Mouse (Mus musculus): ENCODE measurements at regions not wholly inside any gene's neighbourhood (a gene's known extent, or its start where the extent isn't known, plus 50 kb on each side); places are given as distances from the start of the nearest gene placed in this dataset.

- no peak for DNase-seq
- Histone ChIP-seq H3K36me3 (ENCODE audit: control insufficient read depth, insufficient read depth, low read length) (no peaks in the 10 kb centered on the region), H3K4me1 (replicated peaks; ENCODE audit: control insufficient read depth, insufficient read depth, low read length) (no peaks in the 10 kb centered on the region), H3K27ac (ENCODE audit: control insufficient read depth, insufficient read depth, low read length) (no peak overlapping the region), H3K4me3 (ENCODE audit: control insufficient read depth, insufficient read depth, low read length) (no peak overlapping the region), H3K27me3 (ENCODE audit: control insufficient read depth, insufficient read depth, low read length) (no peaks in the 10 kb centered on the region; the same call in 1 of the 2 replicates)
- TF ChIP-seq POLR2A (IDR thresholded peaks at IDR 0.05; ENCODE audit: control insufficient read depth, extremely low read depth, insufficient read depth, low read length, poor library complexity), result no peak
- 16% methylated on average over 3 of the region's 3 CpGs for WGBS
These were observed 60.5 kb upstream of the Pax2 start for GRCm38 (mm10) chr19:44695331-44695730.

GRCm38 (mm10) chr19:44696059-44696712 lies 59.7 kb upstream of the Pax2 start:
- 20% methylated on average over 8 of the region's 8 CpGs for WGBS
- TF ChIP-seq POLR2A (IDR thresholded peaks at IDR 0.05; ENCODE audit: control insufficient read depth, extremely low read depth, insufficient read depth, low read length, poor library complexity) (no peak), CTCF (IDR thresholded peaks at IDR 0.05; ENCODE audit: borderline replicate concordance, control insufficient read depth, extremely low read depth, insufficient read depth, low read length, poor library complexity) (no peak)
- Histone ChIP-seq H3K4me3 (ENCODE audit: control insufficient read depth, insufficient read depth, low read length) (no peak overlapping the region), H3K36me3 (ENCODE audit: control insufficient read depth, insufficient read depth, low read length) (no peaks in the 10 kb centered on the region), H3K27ac (ENCODE audit: control insufficient read depth, insufficient read depth, low read length) (no peak overlapping the region), H3K4me1 (replicated peaks; ENCODE audit: control insufficient read depth, insufficient read depth, low read length) (no peaks in the 10 kb centered on the region), H3K27me3 (ENCODE audit: control insufficient read depth, insufficient read depth, low read length) (no peaks in the 10 kb centered on the region; the same call in 1 of the 2 replicates)
- no peak for DNase-seq

- DNase-seq, result no peak
- Histone ChIP-seq H3K4me1 (replicated peaks; ENCODE audit: control insufficient read depth, insufficient read depth, low read length) (no peaks in the 10 kb centered on the region), H3K4me3 (ENCODE audit: control insufficient read depth, insufficient read depth, low read length) (no peak overlapping the region), H3K27ac (ENCODE audit: control insufficient read depth, insufficient read depth, low read length) (no peak overlapping the region), H3K27me3 (ENCODE audit: control insufficient read depth, insufficient read depth, low read length) (no peaks in the 10 kb centered on the region; the same call in 1 of the 2 replicates), H3K36me3 (ENCODE audit: control insufficient read depth, insufficient read depth, low read length) (no peaks in the 10 kb centered on the region)
- 59% methylated on average over 9 of the region's 9 CpGs for WGBS
- TF ChIP-seq POLR2A (IDR thresholded peaks at IDR 0.05; ENCODE audit: control insufficient read depth, extremely low read depth, insufficient read depth, low read length, poor library complexity) (no peak), CTCF (IDR thresholded peaks at IDR 0.05; ENCODE audit: borderline replicate concordance, control insufficient read depth, extremely low read depth, insufficient read depth, low read length, poor library complexity) (no peak)
These were observed 59.1 kb upstream of the Pax2 start for GRCm38 (mm10) chr19:44696773-44697172.

- H3K27ac ChIP-seq (ENCODE audit: control insufficient read depth, insufficient read depth, low read length), result no peak overlapping the region
- H3K4me1 ChIP-seq (replicated peaks; ENCODE audit: control insufficient read depth, insufficient read depth, low read length), result no peaks in the 10 kb centered on the region
- H3K36me3 ChIP-seq (ENCODE audit: control insufficient read depth, insufficient read depth, low read length), result no peaks in the 10 kb centered on the region
- TF ChIP-seq CTCF (IDR thresholded peaks at IDR 0.05; ENCODE audit: borderline replicate concordance, control insufficient read depth, extremely low read depth, insufficient read depth, low read length, poor library complexity) (no peak), POLR2A (IDR thresholded peaks at IDR 0.05; ENCODE audit: control insufficient read depth, extremely low read depth, insufficient read depth, low read length, poor library complexity) (no peak)
- H3K4me3 ChIP-seq (ENCODE audit: control insufficient read depth, insufficient read depth, low read length), result no peak overlapping the region
- 18% methylated on average over 21 of the region's 21 CpGs for WGBS
- no peaks in the 10 kb centered on the region; the same call in 1 of the 2 replicates for H3K27me3 ChIP-seq (ENCODE audit: control insufficient read depth, insufficient read depth, low read length)
- no peak for DNase-seq
These were observed 57.2 kb upstream of the Pax2 start for GRCm38 (mm10) chr19:44698382-44699256.
